Mouse (Mus musculus) cerebellum, adult 11 months (tissue): ENCODE measurements around the gene Gjd2.

ENCODE experiments used
- DNase-seq: peaks from one replicate; pipeline ENCODE4 v3.0.0; 2022

The Gjd2 gene

DNA sequence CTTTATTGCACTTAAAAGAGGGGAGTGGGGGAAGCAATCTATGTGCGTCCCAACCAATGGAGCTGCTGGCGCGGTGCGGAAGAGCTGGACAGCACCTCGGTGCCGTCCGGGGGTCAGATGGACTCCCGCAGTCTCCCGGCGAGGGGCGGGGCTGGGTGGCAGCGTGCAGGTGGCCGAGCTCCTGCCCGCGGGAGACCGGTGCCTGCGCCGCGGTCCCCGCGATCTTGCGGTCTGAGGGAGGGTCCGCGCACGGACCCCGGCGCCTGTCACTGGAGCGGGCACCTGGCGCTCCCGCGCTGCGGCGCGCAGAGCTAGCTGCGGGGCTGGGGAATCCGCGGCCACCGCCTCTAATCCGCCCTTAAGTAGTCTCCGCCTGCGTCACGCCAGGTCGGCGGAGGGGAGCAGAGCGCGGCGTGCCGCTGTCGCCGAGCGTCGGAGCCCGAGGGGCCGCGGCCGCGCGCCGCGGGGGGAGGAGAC, at the start of gene Gjd2:
Gene Gjd2, minus strand, starts transcription at position 325 of the 477 bp plus-strand sequence.
- DNase-seq = peak; percentile 20

DNA sequence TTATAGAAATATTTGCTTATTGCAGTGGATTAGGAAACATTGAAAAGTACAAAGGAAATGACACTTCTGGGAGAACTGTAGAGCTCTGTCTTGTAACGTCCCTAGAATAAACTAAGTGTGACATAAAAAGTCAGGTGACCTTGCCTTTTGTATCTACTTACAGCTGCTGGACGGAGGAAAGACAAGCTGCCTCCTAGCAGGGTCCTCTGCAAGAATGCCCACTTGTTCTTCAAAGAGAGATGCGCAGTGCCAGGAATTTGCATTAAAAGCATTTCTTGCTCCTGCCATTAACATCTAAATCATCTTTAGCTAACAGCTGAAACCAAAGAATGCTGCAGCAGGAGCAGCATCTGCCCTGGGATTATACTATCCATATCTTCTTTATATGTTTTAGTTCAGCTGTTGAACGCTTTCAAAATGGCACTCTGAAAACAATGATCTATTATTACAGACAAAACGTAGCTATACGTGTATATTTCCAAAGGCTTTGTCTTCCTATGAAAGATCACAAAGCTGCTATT, 46.7 kb upstream of the Gjd2 start:
- no peak for DNase-seq

DNA sequence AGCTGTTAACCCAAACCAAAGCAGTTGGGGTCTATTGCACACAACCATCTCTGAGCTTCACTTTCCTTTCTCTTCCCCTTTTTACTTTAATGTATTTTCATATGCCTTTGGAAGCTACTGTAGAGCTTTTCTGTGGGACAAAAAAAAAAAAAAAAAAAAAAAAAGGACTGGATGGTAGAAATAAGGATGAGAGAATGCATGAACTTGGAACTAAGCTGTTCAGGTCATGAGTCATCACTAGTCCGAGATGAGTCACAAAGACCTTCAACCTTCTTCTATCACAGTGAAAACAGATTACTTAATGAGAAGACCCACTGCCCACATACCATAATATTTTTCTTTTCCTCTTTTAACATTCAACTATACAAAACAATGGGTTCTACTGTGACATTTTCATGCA, 46.2 kb upstream of the Gjd2 start:
- DNase-seq = no peak

DNA sequence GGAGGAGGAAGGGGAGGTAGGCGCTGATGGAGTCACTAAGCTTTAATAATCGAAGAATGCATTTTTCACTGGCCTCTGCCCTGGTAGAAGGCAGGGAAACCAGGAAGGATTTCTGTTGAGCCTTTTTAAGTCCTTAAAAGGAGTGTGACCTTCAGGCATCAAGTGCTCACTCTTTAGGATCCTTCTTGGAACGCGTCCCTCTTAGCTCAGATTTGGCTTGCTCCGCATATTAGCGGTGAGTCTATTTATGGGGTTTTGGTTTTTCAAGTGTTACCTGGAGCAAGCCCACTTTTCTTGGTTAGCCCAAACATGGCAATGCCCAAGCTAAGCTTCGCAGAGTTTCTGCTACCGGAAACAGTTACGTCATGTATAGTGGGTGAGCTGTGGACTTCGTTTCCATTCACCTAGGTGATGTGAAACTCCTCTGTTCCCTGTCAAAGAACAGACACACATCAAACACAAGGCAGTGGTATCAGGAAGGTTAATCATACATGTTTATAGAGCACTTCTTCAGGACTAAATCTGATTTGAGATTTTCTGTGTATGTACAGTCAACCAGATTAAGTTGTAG, 44.9 kb upstream of the Gjd2 start:
- DNase-seq = no peak

DNA sequence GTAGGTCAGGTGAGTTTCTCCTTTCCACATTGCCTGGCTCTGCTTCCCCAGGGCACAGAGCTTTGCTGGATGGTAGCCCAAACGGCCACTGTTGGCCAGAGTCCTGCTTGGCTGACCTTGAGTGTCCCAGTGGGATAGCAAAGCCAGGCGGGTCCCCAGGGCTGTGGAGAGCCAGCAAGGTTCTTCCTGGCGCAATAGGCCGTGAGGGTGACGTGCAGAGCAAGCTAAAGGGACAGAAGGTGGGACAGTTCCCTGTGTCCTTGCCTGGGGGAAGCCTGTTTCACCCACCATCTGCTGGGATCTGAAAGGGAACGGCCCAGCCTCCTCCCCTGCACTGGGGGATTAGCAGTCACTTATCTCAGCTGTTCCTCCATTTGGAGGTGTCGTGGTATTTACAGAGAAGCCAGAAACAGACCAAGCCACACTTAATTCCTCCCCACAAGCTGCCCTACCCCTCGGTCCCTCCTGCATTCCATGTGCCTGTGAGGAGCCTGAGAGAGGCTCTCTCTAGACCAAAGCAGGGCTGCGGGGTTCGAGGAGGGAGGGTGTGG, 44.0 kb upstream of the Gjd2 start:
- peak; percentile 55 for DNase-seq

DNA sequence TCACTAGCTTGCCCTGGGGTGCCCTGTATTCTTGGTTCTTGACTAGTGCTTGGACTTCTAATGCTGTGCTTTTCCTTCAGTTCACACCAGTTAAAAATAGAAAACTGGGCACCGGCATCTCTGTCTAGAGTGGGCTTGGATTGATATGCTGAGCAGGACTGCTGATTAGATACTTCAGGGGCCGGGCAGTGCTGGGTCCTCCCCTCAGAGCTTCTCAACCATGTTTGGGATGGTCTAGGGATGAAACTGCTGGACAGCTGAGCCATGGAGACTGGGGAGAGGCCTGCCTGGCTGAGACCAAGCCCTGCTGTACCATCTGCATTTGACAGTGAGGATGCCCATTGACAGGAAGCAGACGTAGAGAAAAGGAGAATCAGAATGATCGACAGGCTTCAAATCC, 40.7 kb upstream of the Gjd2 start:
- no peak for DNase-seq

DNA sequence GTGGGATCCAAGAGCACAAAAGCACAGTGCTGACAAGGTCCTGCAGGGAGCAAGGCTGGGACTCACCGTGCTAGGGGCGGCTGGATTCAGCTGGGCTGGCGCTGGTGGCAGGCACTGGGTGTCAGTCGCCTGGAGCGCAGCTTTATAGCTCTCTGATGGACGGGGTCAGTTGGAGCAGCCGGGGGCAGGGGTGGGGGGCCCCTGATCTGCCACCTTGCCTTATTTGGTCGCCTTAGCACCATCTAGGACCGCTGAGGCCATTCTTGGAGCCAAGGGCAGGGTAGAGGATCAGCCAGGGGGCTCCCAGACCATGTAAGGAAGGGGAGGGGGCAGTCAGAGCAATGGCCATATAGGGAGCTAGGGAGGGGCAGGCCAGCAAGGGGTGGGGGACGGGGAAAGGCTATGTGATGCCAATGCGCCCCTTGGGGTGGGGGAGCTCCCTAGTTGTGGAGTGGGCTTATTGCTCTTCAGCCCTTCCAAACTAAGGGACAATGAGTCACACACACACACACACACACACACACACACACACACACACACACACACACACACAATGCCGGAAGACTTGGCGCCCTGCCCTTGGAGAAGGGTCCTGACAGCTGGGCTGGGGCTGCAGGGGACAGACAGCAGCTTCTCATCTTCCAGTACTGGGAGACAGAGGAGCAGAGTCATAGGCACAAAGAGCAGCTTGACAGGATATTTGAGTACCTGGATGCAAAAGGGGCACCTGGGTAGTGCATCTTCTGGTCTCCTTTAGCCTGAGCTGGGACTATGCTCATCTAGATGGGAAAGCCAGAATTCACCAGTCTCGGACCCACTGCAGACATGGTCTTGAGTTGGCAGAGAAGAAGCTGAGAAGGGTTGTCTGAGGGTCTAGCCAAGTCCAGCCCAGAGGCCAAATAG, 39.5 kb upstream of the Gjd2 start, which contains the start of gene Actc1:
Gene Actc1, minus strand, starts transcription at position 853 of the 903 bp plus-strand sequence.
- no peak for DNase-seq

DNA sequence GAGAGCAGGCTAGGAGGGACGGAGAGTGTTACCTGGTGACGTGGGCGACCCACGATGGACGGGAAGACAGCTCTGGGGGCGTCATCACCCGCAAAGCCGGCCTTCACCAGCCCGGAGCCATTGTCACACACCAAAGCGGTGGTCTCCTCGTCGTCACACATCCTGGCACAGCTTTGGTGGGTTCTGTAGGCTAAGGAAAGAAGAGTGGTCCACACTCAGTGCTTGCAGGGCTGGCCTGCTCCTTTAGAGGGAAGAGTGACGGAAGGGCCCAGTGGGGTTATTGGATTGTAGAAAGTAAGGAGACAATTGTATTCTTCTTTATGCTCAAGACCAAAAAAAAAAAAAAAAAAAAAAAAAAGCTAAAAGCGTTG, 38.4 kb upstream of the Gjd2 start:
- DNase-seq = no peak

DNA sequence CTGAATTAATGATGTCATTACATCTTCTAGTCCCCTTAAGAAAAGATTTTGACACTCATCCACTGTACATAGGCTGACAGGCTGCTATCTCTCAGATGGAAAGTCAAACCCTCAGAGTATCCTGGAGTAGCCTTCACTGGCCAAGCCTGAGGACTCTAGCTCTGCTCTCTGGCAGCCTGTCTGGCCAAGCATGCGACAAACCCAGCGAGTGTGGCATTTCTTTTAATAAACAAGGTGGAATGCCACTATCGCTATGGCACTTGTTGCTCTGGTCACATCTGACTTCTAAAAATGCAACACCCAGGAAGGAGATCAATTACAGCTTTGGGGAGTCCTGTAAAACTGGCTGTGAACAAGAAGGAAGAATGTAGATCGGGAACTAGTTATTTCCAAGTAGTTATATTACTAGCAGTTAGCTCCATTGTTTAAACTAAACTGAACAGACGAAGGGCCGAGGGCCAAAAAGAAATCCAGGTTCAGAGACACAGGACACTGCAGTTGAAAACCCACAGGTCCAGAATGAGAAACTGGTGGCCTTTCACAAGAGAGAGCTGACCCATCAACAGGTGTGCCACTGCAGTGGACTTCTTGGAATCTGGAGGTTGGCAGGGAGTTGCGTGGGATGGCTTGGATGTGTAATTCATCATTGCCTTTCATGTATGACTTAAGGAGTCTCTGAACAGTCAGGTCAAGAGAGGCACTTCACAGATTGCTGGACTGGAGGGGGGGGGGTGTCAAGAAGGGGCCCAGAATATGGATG, 37.9 kb upstream of the Gjd2 start:
- no peak for DNase-seq

DNA sequence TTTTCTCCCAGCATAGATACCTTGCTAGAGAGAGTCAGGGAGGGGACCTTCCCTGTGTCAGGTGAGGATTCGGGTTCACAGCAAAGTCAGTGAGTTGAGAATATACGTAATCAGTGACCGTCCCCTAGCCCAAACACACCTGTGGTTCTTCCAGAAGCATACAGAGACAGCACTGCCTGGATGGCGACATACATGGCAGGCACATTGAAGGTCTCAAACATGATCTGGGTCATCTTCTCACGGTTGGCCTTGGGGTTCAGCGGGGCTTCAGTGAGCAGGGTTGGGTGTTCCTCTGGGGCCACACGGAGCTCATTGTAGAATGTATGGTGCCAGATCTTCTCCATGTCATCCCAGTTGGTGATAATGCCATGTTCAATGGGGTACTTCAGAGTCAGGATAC, 36.7 kb upstream of the Gjd2 start:
- no peak for DNase-seq

DNA sequence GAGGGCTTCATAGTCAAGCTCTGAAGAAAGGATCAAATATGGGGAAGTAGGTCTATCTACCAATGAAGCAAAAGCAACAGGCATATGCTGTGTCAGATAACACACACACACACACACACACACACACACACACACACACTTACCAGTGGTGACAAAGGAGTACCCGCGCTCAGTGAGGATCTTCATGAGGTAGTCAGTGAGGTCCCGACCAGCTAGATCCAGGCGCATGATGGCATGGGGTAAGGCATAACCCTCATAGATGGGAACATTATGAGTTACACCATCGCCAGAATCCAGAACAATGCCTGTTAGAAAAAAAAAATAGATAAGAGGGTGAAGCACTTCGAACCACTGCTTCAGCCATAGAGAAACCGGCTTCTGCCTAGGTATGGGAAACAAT, 36.0 kb upstream of the Gjd2 start:
- no peak for DNase-seq

DNA sequence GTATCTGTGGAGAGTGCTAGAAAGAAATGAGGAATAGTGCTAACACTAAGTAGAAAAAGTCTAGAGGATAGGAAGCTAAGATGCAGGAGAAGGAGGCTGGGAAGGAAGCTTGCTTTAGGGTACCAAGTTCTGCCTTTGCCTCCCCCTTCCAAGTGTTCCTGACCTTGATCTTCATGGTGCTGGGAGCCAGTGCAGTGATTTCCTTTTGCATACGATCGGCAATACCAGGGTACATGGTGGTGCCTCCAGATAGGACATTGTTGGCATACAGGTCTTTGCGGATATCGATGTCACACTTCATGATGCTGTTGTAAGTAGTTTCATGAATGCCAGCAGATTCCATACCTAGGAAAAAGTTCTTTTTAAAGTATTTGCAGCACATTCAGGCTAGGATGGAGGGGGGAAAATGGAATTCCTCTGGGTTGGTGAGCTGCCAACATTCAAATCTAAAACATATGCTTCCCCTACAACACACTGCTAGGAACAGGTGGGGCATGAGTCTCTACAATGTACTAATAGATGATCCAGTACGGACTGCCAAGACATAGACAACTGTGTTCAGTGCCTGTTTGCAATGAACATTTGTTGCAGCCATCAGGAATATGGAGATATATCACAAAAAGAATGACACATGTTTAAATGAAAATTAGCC, 34.7 kb upstream of the Gjd2 start:
- no peak for DNase-seq

DNA sequence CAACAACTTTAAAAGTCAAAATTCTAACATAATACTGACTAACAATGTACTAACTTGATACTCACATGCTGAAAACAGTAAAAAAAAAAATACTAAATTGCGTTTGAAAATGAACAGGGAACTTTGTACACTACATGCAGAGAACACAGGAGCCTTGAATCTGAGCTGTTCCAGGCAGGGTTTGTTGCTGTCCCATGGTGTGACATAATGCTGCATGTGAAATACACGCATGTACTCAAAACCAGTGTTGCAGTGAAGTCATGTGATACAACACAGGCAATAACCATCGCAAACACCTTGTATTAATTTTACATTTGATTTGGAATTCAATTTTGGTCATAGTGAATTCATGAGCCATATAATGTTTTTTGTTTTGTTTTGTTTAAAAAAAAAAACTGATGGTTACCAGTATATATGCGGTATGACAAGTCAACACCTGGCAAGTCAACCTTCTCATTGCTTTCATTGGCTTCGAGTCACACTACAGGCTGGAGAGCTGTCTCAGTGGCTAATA, 32.8 kb upstream of the Gjd2 start:
- DNase-seq = no peak

DNA sequence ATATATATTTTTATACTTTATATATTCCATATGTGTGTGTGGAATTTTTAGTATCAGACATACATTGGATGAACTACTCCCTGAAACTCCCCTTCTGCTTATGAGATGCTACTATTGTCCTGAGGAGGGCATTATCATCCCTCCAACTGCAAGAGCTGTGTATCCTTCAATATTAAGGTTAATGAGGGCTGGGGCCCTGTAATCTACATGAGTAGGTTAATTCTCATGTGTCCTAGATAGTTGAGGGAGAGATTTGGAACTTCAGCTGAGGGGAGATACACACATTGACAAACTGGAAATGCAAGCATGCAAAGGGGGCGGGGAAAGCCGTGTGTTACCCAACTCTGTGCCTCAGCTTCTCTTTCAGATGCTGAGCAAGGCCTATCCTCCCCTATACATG, 24.5 kb upstream of the Gjd2 start:
- DNase-seq = no peak

DNA sequence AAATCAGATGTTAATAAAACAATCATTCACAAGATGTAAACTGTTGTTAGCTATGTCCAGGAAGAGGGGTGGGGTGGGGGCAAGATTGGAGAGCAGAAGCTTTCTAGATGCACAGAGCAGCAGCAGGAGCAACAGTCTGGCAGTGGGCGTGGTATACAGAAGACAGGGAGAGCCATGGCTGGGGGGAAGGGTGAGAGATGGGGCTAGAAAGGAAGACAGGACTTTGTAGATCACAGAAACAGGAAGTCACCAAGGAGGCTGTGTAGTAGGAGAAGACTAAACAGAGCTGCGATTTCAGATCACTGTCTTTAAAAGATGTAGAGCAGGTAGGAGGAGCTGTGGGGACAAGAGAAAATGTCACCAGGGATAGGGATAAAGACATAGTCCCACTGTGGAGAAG, 18.8 kb upstream of the Gjd2 start:
- no peak for DNase-seq

DNA sequence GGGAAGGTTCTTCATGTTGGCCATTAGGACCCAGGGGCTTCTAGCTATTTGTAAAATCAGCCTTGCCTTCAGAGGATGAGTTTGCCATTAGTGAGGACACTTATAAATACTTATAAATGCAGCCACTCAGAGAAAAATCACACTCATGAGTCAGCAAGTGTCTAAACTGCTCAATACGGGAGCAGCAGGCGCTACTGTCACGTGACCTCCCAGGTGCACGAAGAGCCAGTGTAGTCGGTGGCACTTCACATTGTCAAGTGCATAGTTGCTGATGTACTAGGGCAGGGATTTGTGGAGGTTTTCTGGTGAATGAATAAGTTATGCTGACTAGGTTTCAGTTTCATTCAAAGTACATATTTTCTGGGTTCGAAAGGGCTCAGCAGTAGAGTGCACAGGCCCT, 10.0 kb upstream of the Gjd2 start:
- DNase-seq = no peak

DNA sequence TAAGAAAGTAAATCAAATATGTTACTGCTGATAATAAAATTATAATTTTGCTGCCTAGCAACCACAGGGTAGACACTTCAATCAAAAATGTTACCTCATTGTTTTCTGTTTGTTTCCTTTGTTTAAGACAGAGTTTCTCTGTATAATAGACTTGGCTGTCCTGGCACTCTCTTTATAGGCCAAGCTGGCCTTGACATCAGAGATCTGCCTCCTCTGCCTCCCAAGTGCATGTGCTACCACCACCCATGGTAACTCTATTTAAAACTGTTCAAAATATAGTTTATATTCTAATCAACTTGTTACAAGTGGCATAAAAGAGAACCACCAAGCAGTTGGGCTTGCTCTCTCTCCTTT, 6.8 kb upstream of the Gjd2 start:
- no peak for DNase-seq

DNA sequence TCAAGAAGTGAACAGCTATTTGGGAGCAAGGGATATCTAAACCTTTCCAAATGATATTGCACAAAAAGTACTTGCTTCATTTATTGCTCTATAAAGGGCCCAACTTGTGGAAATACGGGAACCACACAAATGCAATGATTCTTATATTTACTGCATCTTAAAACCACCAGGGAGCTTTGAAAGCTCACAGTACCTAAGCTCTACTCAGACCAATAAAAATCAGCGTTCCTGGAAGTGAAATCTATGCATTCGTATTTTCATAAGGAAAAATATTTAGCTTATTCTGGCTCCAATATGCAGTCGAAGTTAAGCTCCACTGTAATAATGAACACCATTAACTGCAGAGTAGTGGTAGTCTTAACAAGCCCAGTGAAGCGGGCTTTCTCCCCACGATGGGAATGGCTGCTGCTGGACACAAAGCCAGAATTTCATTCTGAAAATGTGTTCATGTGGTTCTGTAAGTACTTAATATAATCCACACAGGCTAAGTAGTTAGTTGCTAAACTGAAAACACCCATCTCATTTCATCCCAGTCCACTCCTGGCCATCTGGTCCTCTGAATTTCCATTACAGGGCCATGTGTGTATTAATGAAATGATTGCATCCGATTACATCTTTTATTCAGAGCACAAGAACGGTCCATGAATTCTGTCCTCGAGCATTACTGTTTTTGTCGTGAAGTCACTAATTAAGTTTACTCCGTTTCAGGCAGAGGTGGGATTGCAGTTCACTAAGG, 6.2 kb upstream of the Gjd2 start:
- no peak for DNase-seq

DNA sequence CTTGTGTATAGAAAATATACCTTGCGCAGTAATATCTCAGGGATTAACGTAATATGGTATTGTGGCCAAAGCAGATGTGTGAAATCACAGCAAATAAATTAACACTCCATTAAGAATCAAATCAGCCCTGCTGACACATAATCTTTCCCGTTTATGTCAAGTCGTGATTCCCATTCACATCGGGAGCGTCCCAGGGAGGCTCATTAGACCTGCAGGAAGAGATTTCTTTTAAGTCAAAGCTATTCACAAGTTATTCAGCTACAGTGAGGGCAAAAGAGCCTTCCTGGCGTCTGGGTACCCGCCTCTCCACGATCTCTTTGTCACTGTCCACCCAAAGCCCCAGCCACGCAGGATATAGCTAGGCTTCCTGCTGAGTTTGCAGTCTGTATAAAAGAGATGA, 4.7 kb upstream of the Gjd2 start:
- no peak for DNase-seq

DNA sequence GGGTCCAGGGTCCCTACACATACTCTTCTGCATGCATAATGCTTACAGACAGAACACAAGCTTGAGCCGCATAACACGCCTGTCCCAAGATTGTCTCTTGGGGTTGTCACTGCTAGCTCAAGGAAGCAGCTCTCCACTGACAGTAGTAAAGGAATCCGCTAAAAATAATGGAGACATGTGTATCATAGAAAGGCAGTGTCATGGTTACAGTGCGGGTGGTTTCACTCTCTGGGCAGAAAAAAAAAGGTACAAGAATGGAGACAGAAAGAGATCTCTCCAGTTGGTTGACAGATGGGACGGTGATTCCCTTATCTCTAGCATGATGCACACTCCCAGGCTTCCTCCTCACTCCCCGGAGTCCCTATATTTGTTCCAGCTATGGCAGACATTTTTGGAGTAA, 1.4 kb upstream of the Gjd2 start:
- DNase-seq = no peak

DNA sequence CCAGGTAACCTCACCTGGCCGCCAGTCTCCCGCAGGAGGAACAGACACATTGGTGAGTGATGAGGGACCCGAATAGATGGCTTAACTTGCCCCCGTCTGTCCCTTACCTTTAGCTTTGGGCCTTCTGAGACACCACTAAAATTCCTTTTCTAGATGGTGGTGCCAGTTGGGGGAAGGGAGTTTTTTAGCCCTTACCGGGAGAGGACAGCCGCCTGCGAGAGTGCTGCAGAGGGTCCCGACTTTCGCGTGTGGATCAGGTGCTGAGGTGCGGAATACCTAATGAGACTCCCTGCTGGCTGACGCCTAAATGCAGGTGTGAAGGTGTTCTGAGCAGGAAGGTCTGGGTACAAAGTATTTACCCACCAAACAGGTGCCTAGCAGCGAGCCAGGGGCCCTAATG, 427 bp upstream of the Gjd2 start:
- DNase-seq = no peak

DNA sequence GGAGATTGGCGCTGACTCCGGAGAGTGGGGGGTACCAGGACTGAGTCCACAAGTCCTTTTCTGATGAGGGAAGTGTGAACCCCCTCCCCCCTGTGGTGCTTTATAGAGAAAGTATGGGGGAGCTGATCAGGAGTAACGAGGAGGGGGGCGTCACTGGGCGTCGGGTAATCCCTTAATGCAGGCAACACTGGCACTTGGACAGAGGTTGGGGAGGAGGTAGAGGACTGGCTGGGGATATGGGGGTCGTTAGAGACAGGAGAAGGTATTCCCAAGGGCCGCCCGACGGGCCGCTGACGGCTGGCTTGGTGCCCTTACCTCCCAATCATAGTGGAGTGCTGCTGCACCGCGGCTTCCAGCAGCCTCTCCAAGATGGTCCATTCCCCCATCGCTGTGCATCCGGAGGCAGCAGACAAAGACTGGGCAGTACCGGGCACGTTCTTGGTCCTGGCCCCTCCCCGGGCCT, 639 bp downstream of the Gjd2 start:
- peak; percentile 24 for DNase-seq
